Mouse (Mus musculus): ENCODE data around the gene Stk24.
A peak's percentile ranks its signal among the peaks of the same experiment; 100 is the strongest.
"Not testable (repeated sequence)": the region's sequence is repeated elsewhere in the genome, so short reads cannot be mapped to it uniquely, and the experiment has no call there.

Gene Stk24

GRCm38 (mm10) chr14:121379827-121380145 is at the start of gene Stk24:
Stk24 (minus strand) TSS chr14:121380011.
- DNase-seq (ENCODE audit: low spot score in 2 of 2), result no peak

- no peak for DNase-seq (ENCODE audit: low spot score in 2 of 2)
Measured at GRCm38 (mm10) chr14:121428148-121428547, 48.3 kb upstream of the Stk24 start.

GRCm38 (mm10) chr14:121426743-121427142 is 46.9 kb upstream of the Stk24 start:
- DNase-seq (ENCODE audit: low spot score in 2 of 2), result no peak

GRCm38 (mm10) chr14:121425004-121425793 is 45.4 kb upstream of the Stk24 start:
- no peak for DNase-seq (ENCODE audit: low spot score in 2 of 2)

- DNase-seq (ENCODE audit: low spot score in 2 of 2), result peak in 1 of 2 experiments; percentile 48
Measured at GRCm38 (mm10) chr14:121423341-121423751, 43.5 kb upstream of the Stk24 start.

GRCm38 (mm10) chr14:121422664-121423340 is 43.0 kb upstream of the Stk24 start:
- peak in 1 of 2 experiments; percentile 29 for DNase-seq (ENCODE audit: low spot score in 2 of 2)

- DNase-seq (ENCODE audit: low spot score in 2 of 2), result no peak
Measured at GRCm38 (mm10) chr14:121422000-121422399, 42.2 kb upstream of the Stk24 start.

- DNase-seq (ENCODE audit: low spot score in 2 of 2), result peak; percentile 60 to 74
Measured at GRCm38 (mm10) chr14:121417594-121417993, 37.8 kb upstream of the Stk24 start.

- DNase-seq (ENCODE audit: low spot score in 2 of 2), result no peak
Measured at GRCm38 (mm10) chr14:121416626-121417319, 37.0 kb upstream of the Stk24 start.

- no peak for DNase-seq (ENCODE audit: low spot score in 2 of 2)
Measured at GRCm38 (mm10) chr14:121414635-121415241, 34.9 kb upstream of the Stk24 start.

GRCm38 (mm10) chr14:121413726-121414125 is 33.9 kb upstream of the Stk24 start:
- DNase-seq (ENCODE audit: low spot score in 2 of 2), result not testable (repeated sequence)

GRCm38 (mm10) chr14:121408944-121409343 is 29.1 kb upstream of the Stk24 start:
- DNase-seq (ENCODE audit: low spot score in 2 of 2), result no peak

- no peak for DNase-seq (ENCODE audit: low spot score in 2 of 2)
Measured at GRCm38 (mm10) chr14:121406943-121407342, 27.1 kb upstream of the Stk24 start.

- no peak for DNase-seq (ENCODE audit: low spot score in 2 of 2)
Measured at GRCm38 (mm10) chr14:121405546-121405945, 25.7 kb upstream of the Stk24 start.

GRCm38 (mm10) chr14:121405120-121405519 is 25.3 kb upstream of the Stk24 start:
- no peak for DNase-seq (ENCODE audit: low spot score in 2 of 2)

- DNase-seq (ENCODE audit: low spot score in 2 of 2), result no peak
Measured at GRCm38 (mm10) chr14:121399676-121400075, 19.9 kb upstream of the Stk24 start.

GRCm38 (mm10) chr14:121397471-121397870 is 17.7 kb upstream of the Stk24 start:
- no peak for DNase-seq (ENCODE audit: low spot score in 2 of 2)

GRCm38 (mm10) chr14:121395125-121395524 is 15.3 kb upstream of the Stk24 start:
- DNase-seq (ENCODE audit: low spot score in 2 of 2), result no peak

GRCm38 (mm10) chr14:121391927-121392326 is 12.1 kb upstream of the Stk24 start:
- no peak for DNase-seq (ENCODE audit: low spot score in 2 of 2)

GRCm38 (mm10) chr14:121387760-121388159 is 7.9 kb upstream of the Stk24 start:
- no peak for DNase-seq (ENCODE audit: low spot score in 2 of 2)

GRCm38 (mm10) chr14:121385440-121385839 is 5.6 kb upstream of the Stk24 start:
- no peak for DNase-seq (ENCODE audit: low spot score in 2 of 2)

GRCm38 (mm10) chr14:121383801-121384200 is 4.0 kb upstream of the Stk24 start:
- DNase-seq (ENCODE audit: low spot score in 2 of 2), result no peak
